Mouse (Mus musculus) kidney, embryonic 15.5 days (tissue): ENCODE measurements around the gene Gramd1b. TPM values are rescaled to one million over a fixed set of nuclear protein-coding genes. Genes with fewer than 3 reads are reported as not detected.

Experiments used
- ATAC-seq: fragments of 200-750 bp; cut with Nextera tagmentation; replicated peaks from 2 replicates; pipeline ENCODE4 v1.8.0; 2017; ENCODE audit warnings: moderate TSS enrichment; ENCODE audit not compliant: low FRiP score
- H3K27ac ChIP-seq: fragments of 300-500 bp; sonication (generic); 2 replicates; pipeline ENCODE4 v1.5.1; 2015; ENCODE audit warnings: mild to moderate bottlenecking, inconsistent platforms
- H3K27me3 ChIP-seq: fragments of 300-500 bp; sonication (generic); 2 replicates; pipeline ENCODE4 v1.6.1; 2015; ENCODE audit warnings: inconsistent platforms
- H3K36me3 ChIP-seq: fragments of 300-500 bp; sonication (generic); 2 replicates; pipeline ENCODE4 v1.6.1; 2015; ENCODE audit warnings: inconsistent platforms
- H3K4me1 ChIP-seq: fragments of 300-500 bp; sonication (generic); 2 replicates; pipeline ENCODE4 v1.6.1; 2015; ENCODE audit warnings: inconsistent platforms
- H3K4me2 ChIP-seq: fragments of 300-500 bp; sonication (generic); 2 replicates; pipeline ENCODE4 v1.6.1; 2015; ENCODE audit warnings: moderate library complexity, mild to moderate bottlenecking, inconsistent platforms
- H3K4me3 ChIP-seq: fragments of 300-500 bp; sonication (generic); replicated peaks from 2 replicates; pipeline ENCODE4 v1.5.1; 2015; ENCODE audit warnings: mild to moderate bottlenecking, inconsistent platforms
- H3K9ac ChIP-seq: fragments of 300-500 bp; sonication (generic); 2 replicates; pipeline ENCODE4 v1.6.1; 2015; ENCODE audit warnings: mild to moderate bottlenecking, inconsistent platforms
- H3K9me3 ChIP-seq: fragments of 300-500 bp; sonication (generic); replicated peaks from 2 replicates; pipeline ENCODE4 v1.6.1; 2016; ENCODE audit warnings: inconsistent platforms
- WGBS: fragments of 180-500 bp; shearing (Covaris S2); methylation state at CpG from one replicate; pipeline ENCODE4 v1.1.7; 2015; ENCODE audit warnings: mixed read lengths; 5-methylcytosine and 5-hydroxymethylcytosine counted together
- polyA plus RNA-seq: library from polyadenylated mRNA; unstranded; fragments of >200 nt; fragmentation: Nextera tagmentation; extraction: Ambion mirVana; gene quantifications from 2 replicates; pipeline ENCODE4 v1.2.1, GENCODE M21; 2015

Gene Gramd1b
- polyA plus RNA-seq, 1 experiment from 2014 or later, result 10.2 TPM

DNA sequence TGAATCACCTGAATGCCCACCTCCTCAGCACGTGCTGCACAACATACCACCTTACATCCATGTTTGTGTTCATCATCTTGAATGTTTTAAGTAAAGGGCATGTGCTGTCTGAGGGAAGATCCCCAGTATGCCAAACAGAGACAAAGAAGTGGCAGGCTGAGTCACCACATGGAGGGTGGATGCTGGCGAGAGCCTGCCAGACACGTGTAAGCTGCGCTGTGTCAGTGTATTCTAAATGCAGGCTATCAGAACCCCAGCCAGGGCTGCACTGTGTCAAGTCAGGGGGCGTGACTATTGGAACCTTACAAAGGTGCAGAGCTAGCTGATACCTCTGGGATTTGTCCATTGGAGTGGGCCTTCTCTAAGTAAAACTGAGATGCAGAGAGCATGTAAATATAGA is 229.7 kb downstream of the Gramd1b start:
- no peak overlapping the region for H3K9ac ChIP-seq

DNA sequence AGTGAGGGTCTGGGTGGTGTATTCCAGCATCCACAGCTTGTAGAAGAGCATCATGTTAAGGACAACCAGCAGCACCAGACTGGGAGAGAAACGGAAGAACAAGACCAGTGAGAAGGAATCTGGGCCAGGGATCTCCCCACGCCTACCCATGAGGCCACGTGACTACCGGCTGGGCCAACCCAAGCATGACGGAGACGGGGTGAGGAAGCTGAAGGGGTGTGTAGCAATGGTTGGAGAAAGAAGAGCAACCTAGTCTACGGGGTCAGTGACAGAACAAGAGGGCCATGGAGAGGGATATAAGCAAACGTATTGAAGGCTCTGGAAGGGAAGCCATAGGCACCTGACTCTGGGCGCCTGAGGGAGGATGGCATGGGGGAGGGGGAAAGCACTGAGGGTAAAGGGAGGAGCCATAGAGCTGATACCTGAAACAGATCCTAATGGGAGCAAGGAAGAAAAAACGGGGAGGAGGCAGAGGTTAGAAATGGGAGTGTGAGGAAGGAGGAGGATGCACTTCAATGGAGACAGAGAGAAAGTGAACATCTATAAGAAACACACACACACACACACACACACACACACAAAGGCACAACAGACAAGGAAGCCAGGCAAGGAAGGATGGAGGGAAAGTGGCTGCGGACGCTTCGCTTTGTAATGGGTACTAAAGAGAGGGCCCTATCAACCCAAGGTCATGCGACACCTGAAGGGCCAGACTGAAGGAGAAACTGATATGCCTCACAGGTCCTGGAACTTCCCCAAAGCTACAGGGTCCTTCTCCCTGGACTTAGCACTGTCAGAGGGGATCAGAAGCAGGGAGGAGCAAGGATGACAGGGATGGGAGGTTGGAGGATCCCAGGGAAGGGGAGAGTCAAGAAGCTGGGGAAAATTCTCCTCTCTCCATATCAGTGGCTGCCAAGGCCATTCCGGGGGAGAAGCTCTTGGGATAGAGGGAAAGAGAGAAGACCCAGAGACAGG is 230.9 kb downstream of the Gramd1b start:
- H3K27ac ChIP-seq, result 0 out of 2 replicates have a peak overlapping the region, but pooled peaks have one; percentile 23

More for the DNA sequence above, 229.7 kb downstream of the Gramd1b start:
- H3K27ac ChIP-seq, result no peak overlapping the region
- peaks cover 4% of the 10 kb centered on the region; the same call in 1 of the 2 replicates for H3K4me1 ChIP-seq
- H3K36me3 ChIP-seq, result peaks cover 80% of the 10 kb centered on the region
- no peak overlapping the region for H3K4me2 ChIP-seq
- H3K4me3 ChIP-seq, result no peak overlapping the region
- ATAC-seq, result no peak
- no peaks in the 10 kb centered on the region for H3K27me3 ChIP-seq
- H3K9me3 ChIP-seq, result no peaks in the 10 kb centered on the region
- 84% methylated on average over 5 of the region's 5 CpGs for WGBS

DNA sequence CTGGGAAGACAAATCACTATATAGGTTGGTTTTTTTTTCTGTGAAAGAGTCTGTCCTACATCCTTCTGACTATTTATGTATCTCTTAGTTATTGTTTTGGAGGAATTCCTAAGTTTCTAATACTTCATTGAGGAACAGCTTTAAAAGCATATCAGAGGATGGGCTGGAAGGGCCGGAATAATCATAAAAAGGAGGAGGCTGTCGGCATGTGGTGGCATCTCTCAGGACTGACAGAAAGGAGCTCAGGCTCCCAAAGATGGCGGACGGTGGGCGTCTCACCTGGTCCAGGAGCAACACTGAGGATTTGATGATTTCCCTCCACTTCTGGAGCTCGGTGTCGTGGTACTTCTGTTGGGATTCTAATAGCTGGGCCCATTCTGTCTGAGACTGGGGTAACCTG is 231.9 kb downstream of the Gramd1b start:
- WGBS, result 96% methylated on average over 7 of the region's 7 CpGs
- peaks cover 4% of the 10 kb centered on the region; the same call in 1 of the 2 replicates for H3K4me1 ChIP-seq
- no peaks in the 10 kb centered on the region for H3K27me3 ChIP-seq
- H3K4me3 ChIP-seq, result no peak overlapping the region
- H3K9ac ChIP-seq, result no peak overlapping the region
- no peak for ATAC-seq
- H3K36me3 ChIP-seq, result peaks cover 77% of the 10 kb centered on the region
- H3K4me2 ChIP-seq, result no peak overlapping the region
- H3K9me3 ChIP-seq, result no peaks in the 10 kb centered on the region
- H3K27ac ChIP-seq, result no peak overlapping the region

More for the DNA sequence above, 230.9 kb downstream of the Gramd1b start:
- no peak overlapping the region for H3K4me3 ChIP-seq
- H3K9me3 ChIP-seq, result no peaks in the 10 kb centered on the region
- peaks cover 81% of the 10 kb centered on the region for H3K36me3 ChIP-seq
- 75% methylated on average over 15 of the region's 15 CpGs for WGBS
- H3K9ac ChIP-seq, result no peak overlapping the region
- peaks cover 4% of the 10 kb centered on the region; the same call in 1 of the 2 replicates for H3K4me1 ChIP-seq
- H3K27me3 ChIP-seq, result no peaks in the 10 kb centered on the region
- peak; percentile 79 for ATAC-seq
- no peak overlapping the region for H3K4me2 ChIP-seq

DNA sequence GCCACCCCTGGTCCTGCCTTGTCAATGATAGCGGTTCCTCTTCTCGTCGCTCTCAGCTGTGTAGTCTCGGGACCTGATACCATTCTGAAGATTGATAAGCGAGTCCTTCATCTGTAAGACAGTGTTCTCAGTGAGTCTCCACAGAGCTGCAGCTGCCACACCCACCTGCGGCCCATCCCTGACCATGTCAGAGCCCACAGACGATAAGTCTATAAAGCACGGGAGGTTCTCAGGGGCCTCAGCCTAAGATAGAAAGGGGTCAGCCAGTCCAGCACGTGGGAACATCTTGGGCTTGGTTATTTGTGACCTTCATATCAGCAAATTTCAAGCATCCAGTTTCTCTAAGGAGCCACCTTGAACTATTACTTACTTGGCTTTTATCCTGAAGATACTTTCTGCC is 233.2 kb downstream of the Gramd1b start:
- Histone ChIP-seq H3K27me3 (no peaks in the 10 kb centered on the region), H3K9me3 (no peaks in the 10 kb centered on the region), H3K4me1 (peaks cover 4% of the 10 kb centered on the region; the same call in 1 of the 2 replicates), H3K4me2 (no peak overlapping the region), H3K27ac (no peak overlapping the region), H3K9ac (no peak overlapping the region), H3K4me3 (no peak overlapping the region), H3K36me3 (peaks cover 75% of the 10 kb centered on the region)
- 92% methylated on average over 9 of the region's 9 CpGs for WGBS
- no peak for ATAC-seq

DNA sequence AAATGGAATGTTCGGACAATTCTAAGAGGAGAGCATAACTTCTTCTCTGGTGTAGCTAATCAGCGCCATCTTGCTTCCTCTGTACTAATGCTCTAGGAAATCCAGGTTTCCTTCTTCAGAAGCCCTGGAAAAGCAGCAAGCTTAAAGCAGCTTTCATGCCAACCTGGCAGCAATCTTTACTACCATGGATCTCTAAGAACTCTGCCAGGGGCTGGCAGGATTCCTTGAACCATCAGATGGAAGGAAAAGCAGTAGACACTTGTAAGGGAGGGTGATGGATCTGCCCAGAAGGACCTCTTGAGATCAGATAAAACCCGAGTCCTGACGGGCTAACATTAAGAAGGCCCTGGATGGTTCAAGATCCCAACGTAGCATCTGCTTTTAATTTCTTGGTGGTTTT is 234.9 kb downstream of the Gramd1b start:
- WGBS, result 94% methylated on average over 5 of the region's 5 CpGs
- Histone ChIP-seq H3K9ac (no peak overlapping the region), H3K36me3 (peaks cover 59% of the 10 kb centered on the region), H3K9me3 (no peaks in the 10 kb centered on the region), H3K4me1 (peaks cover 4% of the 10 kb centered on the region; the same call in 1 of the 2 replicates), H3K27me3 (no peaks in the 10 kb centered on the region), H3K27ac (no peak overlapping the region), H3K4me3 (no peak overlapping the region), H3K4me2 (no peak overlapping the region)
- no peak for ATAC-seq

DNA sequence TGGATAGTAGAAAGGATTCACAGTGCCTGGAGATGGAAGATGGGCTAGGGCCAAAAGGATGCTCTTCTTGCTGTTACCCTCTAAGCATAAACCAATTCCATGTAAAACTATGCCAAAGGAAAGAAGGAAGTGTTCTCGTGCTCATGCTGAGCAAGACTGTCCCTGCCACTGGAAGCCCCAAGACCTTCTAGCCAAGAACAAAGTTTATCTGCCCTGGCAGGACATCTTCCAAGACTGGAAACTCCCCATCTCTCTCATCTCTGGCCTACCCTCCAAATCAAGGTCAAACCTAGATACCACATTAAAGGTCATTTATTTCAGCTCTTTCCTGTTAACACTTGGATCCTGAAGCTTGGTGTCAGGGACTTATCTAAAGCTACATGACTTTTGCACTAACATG is 236.3 kb downstream of the Gramd1b start:
- Histone ChIP-seq H3K9ac (no peak overlapping the region), H3K27ac (no peak overlapping the region), H3K27me3 (no peaks in the 10 kb centered on the region), H3K4me3 (no peak overlapping the region), H3K4me1 (no peaks in the 10 kb centered on the region; the same call in 1 of the 2 replicates), H3K4me2 (no peak overlapping the region), H3K9me3 (no peaks in the 10 kb centered on the region), H3K36me3 (peaks cover 58% of the 10 kb centered on the region)
- no peak for ATAC-seq
- WGBS, result 93% methylated on average over 1 of the region's 1 CpGs

DNA sequence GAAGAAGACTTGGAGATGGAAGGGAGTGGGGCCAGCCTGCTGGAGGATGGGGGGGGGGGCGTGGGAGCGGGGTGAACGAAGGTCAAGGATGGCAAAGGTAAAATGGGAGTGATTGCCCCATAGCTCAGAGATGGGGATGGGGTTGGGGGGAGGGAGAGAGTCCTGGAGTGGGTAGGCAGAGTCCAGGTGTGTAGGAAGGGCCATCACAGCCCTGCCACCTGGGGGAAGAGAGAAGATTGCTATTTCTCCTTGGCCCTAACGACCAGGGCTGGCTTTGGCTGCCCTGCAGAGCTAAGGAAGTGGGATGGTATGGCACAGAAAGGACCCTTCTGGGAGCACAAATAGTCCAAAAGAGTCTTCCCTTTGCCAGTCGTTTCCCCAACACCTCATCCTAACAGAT is 237.0 kb downstream of the Gramd1b start:
- Histone ChIP-seq H3K9me3 (no peaks in the 10 kb centered on the region), H3K36me3 (peaks cover 52% of the 10 kb centered on the region), H3K4me1 (no peaks in the 10 kb centered on the region), H3K9ac (no peak overlapping the region), H3K27ac (no peak overlapping the region), H3K4me3 (no peak overlapping the region), H3K4me2 (no peak overlapping the region), H3K27me3 (no peaks in the 10 kb centered on the region)
- 88% methylated on average over 5 of the region's 5 CpGs for WGBS
- no peak for ATAC-seq

DNA sequence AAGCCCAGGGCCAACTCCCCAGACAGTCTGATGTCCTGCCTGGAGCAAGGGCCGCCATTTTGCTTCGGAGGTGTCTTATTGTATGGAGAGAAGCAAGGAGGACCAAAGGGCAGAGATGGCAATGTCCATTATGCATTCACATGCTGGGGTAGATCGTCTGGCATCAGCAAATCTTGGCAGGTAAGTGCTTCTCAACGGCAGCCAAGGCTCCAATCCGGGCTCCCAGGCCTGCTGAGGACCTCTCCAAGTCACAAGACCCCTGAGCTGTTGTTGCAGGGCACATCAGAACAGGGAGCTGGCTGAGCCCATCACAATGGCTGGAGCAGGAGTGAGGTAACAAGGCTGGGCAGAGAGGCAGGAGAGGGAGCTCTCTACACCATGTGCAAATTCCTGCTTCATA is 237.4 kb downstream of the Gramd1b start:
- no peak overlapping the region for H3K4me2 ChIP-seq
- WGBS, result 92% methylated on average over 5 of the region's 5 CpGs
- H3K4me3 ChIP-seq, result no peak overlapping the region
- H3K27me3 ChIP-seq, result no peaks in the 10 kb centered on the region
- H3K9ac ChIP-seq, result no peak overlapping the region
- H3K36me3 ChIP-seq, result peaks cover 47% of the 10 kb centered on the region
- no peak overlapping the region for H3K27ac ChIP-seq
- H3K4me1 ChIP-seq, result no peaks in the 10 kb centered on the region
- no peak for ATAC-seq
- H3K9me3 ChIP-seq, result no peaks in the 10 kb centered on the region

DNA sequence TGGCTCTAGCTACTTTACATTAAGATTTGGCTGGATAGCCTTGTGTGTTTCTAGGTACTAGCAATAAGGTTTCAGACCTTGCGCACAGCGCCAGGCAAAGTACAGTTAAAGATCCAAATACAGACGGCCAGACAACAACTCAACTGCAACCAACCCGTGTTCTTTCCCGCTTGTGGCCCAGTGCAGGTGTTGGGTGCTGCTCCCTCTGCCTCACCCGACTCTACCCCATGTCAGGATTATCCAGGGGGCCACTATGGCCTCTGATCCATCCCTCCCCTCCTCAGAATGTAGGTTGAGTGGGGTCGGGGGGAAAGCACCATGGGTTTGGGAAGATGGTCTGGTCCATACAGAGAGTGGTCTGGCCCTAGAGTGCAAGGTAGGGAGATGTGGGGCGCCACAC is 237.9 kb downstream of the Gramd1b start:
- no peak overlapping the region for H3K4me2 ChIP-seq
- H3K4me3 ChIP-seq, result no peak overlapping the region
- peaks cover 42% of the 10 kb centered on the region for H3K36me3 ChIP-seq
- H3K4me1 ChIP-seq, result no peaks in the 10 kb centered on the region
- no peak overlapping the region for H3K27ac ChIP-seq
- no peaks in the 10 kb centered on the region for H3K9me3 ChIP-seq
- no peak overlapping the region for H3K9ac ChIP-seq
- no peak for ATAC-seq
- no peaks in the 10 kb centered on the region for H3K27me3 ChIP-seq
- 94% methylated on average over 8 of the region's 8 CpGs for WGBS

DNA sequence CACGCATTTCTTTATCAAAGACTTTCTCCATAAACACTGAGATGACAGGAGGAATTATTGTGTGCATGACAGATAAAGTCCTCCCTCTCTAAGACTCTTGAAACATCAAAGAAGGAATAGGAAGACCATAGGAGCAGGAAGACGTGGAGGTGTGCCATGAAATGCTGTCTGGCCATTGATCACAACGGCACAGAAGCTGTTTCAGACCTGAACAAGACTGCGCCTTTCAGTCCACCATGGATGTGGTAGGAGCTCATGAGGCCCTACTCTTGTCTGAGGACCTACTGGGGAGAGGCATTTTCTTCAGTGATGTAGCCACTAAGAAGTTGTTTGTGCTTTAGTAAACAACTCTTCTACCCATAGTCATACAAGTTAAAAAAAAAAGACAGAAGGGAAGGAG is 238.7 kb downstream of the Gramd1b start:
- H3K4me1 ChIP-seq, result no peaks in the 10 kb centered on the region
- no peak overlapping the region for H3K4me2 ChIP-seq
- H3K9me3 ChIP-seq, result no peaks in the 10 kb centered on the region
- no peak for ATAC-seq
- WGBS, result 79% methylated on average over 4 of the region's 4 CpGs
- no peak overlapping the region for H3K4me3 ChIP-seq
- H3K27ac ChIP-seq, result no peak overlapping the region
- H3K36me3 ChIP-seq, result peaks cover 34% of the 10 kb centered on the region
- no peaks in the 10 kb centered on the region for H3K27me3 ChIP-seq
- no peak overlapping the region for H3K9ac ChIP-seq

DNA sequence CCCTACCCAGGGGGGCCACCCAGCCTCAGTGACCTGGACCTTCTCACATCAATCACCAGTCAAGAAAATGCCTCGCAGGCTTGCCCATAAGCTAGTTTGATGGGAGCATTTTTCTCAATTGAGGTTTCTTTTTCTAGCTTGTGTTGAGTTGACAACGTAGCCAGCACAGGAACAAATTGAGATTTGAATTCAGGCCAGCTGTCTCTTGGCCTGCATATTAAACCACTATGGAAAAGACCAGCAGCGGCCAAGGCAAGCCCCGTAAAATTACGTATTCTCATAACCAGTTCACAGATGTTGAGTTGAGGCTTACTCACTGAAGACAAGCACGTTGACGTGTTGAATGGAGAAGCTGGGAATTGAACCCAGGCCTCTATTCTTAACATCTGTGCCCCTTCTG is 248.2 kb downstream of the Gramd1b start:
- no peak overlapping the region for H3K4me2 ChIP-seq
- no peak overlapping the region for H3K27ac ChIP-seq
- WGBS, result 89% methylated on average over 7 of the region's 7 CpGs
- H3K9ac ChIP-seq, result no peak overlapping the region
- no peaks in the 10 kb centered on the region for H3K4me1 ChIP-seq
- no peaks in the 10 kb centered on the region for H3K36me3 ChIP-seq
- ATAC-seq, result no peak
- H3K27me3 ChIP-seq, result no peaks in the 10 kb centered on the region
- no peaks in the 10 kb centered on the region for H3K9me3 ChIP-seq
- no peak overlapping the region for H3K4me3 ChIP-seq

DNA sequence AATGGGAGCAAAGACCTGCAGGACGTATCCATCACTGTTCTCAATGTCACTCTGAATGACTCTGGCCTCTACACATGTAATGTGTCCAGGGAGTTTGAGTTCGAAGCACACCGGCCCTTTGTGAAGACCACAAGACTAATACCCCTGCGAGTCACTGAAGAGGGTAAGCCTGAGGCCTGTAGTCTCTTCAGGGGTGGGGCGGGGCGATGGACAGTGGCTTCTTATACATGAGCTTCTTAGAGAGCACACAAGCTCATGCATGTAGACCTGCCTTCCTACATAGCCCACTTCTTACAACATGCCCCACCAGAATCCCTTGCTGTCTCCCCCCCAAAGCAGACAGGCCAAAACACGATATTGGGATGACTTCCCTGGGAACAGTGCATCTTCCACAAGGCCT is 251.7 kb downstream of the Gramd1b start:
- no peaks in the 10 kb centered on the region for H3K9me3 ChIP-seq
- no peak overlapping the region for H3K4me3 ChIP-seq
- H3K36me3 ChIP-seq, result no peaks in the 10 kb centered on the region
- no peak overlapping the region for H3K27ac ChIP-seq
- no peak overlapping the region for H3K9ac ChIP-seq
- H3K4me1 ChIP-seq, result no peaks in the 10 kb centered on the region
- no peaks in the 10 kb centered on the region for H3K27me3 ChIP-seq
- ATAC-seq, result no peak
- no peak overlapping the region for H3K4me2 ChIP-seq
- whole genome bisulfite sequencing, result 91% methylated on average over 7 of the region's 7 CpGs
